Mouse (Mus musculus): ENCODE results near the gene Dtx1.

The Dtx1 gene

GRCm38 (mm10) chr5:120644227-120644626 is 67.5 kb downstream of the Dtx1 start:
- DNase-seq (ENCODE audit: extremely low read depth, low read depth, low spot score) = no peak

- DNase-seq (ENCODE audit: extremely low read depth, low read depth, low spot score) = peak; percentile 37
Observed at GRCm38 (mm10) chr5:120643365-120644085, 68.2 kb downstream of the Dtx1 start.

DNA sequence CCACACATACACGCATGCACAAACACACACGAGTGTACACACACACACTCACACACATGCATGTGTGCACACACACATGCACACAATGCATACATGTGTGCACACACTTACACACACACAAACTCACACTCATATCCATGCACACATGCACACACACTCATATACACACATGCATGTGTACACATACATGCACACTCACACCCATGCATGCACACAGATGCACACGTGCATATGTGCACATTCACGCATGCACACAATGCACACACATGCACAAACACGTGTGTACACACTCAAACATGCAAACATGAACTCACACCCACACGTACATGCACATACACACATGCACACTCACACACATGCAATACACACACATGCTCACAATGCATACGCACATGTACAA is 71.6 kb downstream of the Dtx1 start:
- DNase-seq (ENCODE audit: extremely low read depth, low read depth, low spot score) = no peak

- DNase-seq (ENCODE audit: extremely low read depth, low read depth, low spot score) = no peak
Observed at GRCm38 (mm10) chr5:120635633-120636032, 76.1 kb downstream of the Dtx1 start.

- no peak for DNase-seq (ENCODE audit: extremely low read depth, low read depth, low spot score)
Observed at GRCm38 (mm10) chr5:120634860-120635259, 76.9 kb downstream of the Dtx1 start.

- DNase-seq (ENCODE audit: extremely low read depth, low read depth, low spot score) = no peak
Observed at GRCm38 (mm10) chr5:120634131-120634530, 77.6 kb downstream of the Dtx1 start, which contains the start of gene Cfap73. Gene Cfap73, minus strand, starts transcription at chr5:120634235.

DNA sequence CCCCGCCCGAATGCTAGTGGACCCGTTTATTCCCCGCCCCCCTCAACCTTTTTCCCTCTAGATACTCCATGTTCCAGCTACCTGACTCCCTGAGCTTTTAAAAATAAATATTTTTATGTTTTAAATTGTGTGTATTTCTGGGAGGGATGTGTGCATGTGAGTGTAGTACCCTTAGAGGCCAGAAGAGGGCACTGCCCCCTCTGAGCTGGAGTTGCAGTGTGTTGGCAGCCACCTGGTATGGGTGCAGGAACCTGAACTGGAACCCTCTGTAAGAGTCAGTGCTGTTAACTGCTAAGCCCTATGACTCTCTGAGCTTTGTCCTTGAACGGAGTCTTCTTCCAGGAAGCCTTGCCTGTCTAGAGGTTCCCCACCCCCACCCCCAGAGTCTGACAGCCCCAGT is 79.8 kb downstream of the Dtx1 start:
- no peak for DNase-seq (ENCODE audit: extremely low read depth, low read depth, low spot score)

GRCm38 (mm10) chr5:120631128-120631527 is 80.6 kb downstream of the Dtx1 start:
- no peak for DNase-seq (ENCODE audit: extremely low read depth, low read depth, low spot score)

All from fat pad, adult 2 months (tissue).